ENCODE assay signal across 10 mouse cellular contexts in the genomic region with DNA sequence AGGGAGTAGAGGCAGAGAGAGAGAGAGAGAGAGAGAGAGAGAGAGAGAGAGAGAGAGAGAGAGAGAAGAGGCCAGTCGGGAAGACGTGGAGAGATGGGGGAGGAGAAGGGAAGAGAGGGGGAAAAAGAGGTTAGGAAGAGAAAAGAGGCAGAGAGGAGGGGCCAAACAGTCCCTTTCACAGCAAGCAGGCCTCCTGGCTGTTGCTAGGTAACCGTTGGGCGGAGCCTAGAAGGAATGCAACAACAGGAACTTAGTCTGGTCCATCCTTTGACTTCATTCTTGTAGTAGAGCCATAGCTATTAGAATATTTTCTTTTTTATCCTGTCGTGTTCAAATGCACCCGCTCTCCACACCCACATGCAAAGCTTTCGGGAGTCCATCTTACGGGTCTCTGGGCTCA. TPM values are rescaled to one million over a fixed set of nuclear protein-coding genes. Genes with fewer than 3 reads are reported as not detected.
A peak's percentile ranks its signal among the peaks of the same experiment; 100 is the strongest.
DNase-seq lines count a peak whose midpoint lies in the region; ATAC-seq and TF ChIP-seq lines count a peak whose summit lies in the region.
"Had no signal": no experiment of that assay in that cellular context is flagged by ENCODE, and none has a peak within 500 bp of the region (broad histone marks: within the 10 kb centered on the region; RNA-seq: fewer than 3 reads in every experiment).

No protein-coding gene starts in this region.

- peaks cover 29% of the 10 kb centered on the region for H3K4me1 ChIP-seq in hindbrain, embryonic 10.5 days (replicated peaks)
- H3K4me1 ChIP-seq in liver, postnatal 0 days (ENCODE audit: insufficient read depth), result no peaks in the 10 kb centered on the region

- H3K9ac ChIP-seq in liver, postnatal 0 days (replicated peaks), result no peak overlapping the region

- no peaks in the 10 kb centered on the region for H3K36me3 ChIP-seq in hindbrain, embryonic 10.5 days
- no peaks in the 10 kb centered on the region for H3K36me3 ChIP-seq in liver, postnatal 0 days (replicated peaks; ENCODE audit: insufficient read depth, low read length)

- H3K4me3 ChIP-seq in hindbrain, embryonic 10.5 days, result peak overlapping the region; percentile 37
- no peak overlapping the region for H3K4me3 ChIP-seq in liver, postnatal 0 days (ENCODE audit: low read depth, low read length)
- H3K4me3 ChIP-seq: erythroblast, embryonic 14.5 days; myocyte had no signal

- H3K27me3 ChIP-seq in hindbrain, embryonic 10.5 days (ENCODE audit: insufficient read depth, poor library complexity, severe bottlenecking), result 0 out of 2 replicates have a peak, but pooled peaks cover 2% of the 10 kb centered on the region
- peaks cover 7% of the 10 kb centered on the region; the same call in 1 of the 2 replicates for H3K27me3 ChIP-seq in liver, postnatal 0 days (ENCODE audit: insufficient read depth, low read length)

- 5% methylated on average over 8 of the region's 8 CpGs for WGBS in hindbrain, embryonic 10.5 days
- 15% methylated on average over 8 of the region's 8 CpGs for WGBS in liver, postnatal 0 days (ENCODE audit: insufficient replicate concordance)

- DNase-seq in right cerebral cortex, postnatal 10 days (ENCODE audit: low spot score in 2 of 2), result peak; percentile 62 to 76
- DNase-seq in right cerebral cortex, postnatal 36 days (ENCODE audit: low spot score in 2 of 2), result no peak
- DNase-seq in c-Kit-negative CD71-positive TER-119-positive erythroid progenitor cells, embryonic 14.5 days (ENCODE audit: low read depth, low spot score), result peak; percentile 60
- peak; percentile 87 for DNase-seq in hindbrain, embryonic 10.5 days (ENCODE audit: low spot score)
- DNase-seq in liver, postnatal 0 days, result peak; percentile 54
- peak; percentile 86 for DNase-seq in retina, embryonic 14.5 days (ENCODE audit: low spot score)
- no peak for DNase-seq in MN1 (ENCODE audit: low spot score)

- TF ChIP-seq EP300 in liver, postnatal 0 days (IDR thresholded peaks at IDR 0.05; ENCODE audit: low read depth), result no peak

- H3K4me2 ChIP-seq in liver, postnatal 0 days (ENCODE audit: low read depth, low read length), result peak overlapping the region; percentile 9; the same call in 1 of the 2 replicates

- no peaks in the 10 kb centered on the region for H3K9me3 ChIP-seq in hindbrain, embryonic 10.5 days
- no peaks in the 10 kb centered on the region for H3K9me3 ChIP-seq in liver, postnatal 0 days (ENCODE audit: low read length)

- H3K27ac ChIP-seq in hindbrain, embryonic 10.5 days, result peak overlapping the region; percentile 83
- no peak overlapping the region for H3K27ac ChIP-seq in liver, postnatal 0 days (ENCODE audit: low read depth)

- TF ChIP-seq CTCF in liver, postnatal 0 days (IDR thresholded peaks at IDR 0.05; ENCODE audit: low read depth), result no peak

- no peak for ATAC-seq in liver, postnatal 0 days
- ATAC-seq in erythroid progenitor cell, adult 5-6 weeks (replicated peaks; ENCODE audit: low FRiP score, poor library complexity, severe bottlenecking), result no peak

RNA-seq across cellular contexts. Expression of a gene that starts 9.1 kb away (rescaled TPM):
- 34.2 and 39.4 TPM in 2 replicates for polyA plus RNA-seq in hindbrain, embryonic 10.5 days (2016; fragmentation: Nextera tagmentation; extraction: Ambion mirVana)
- polyA plus RNA-seq in liver, postnatal 0 days (2015; fragmentation: Nextera tagmentation; extraction: Ambion mirVana), result 7.4 and 8.4 TPM in 2 replicates
- total RNA-seq in erythroid progenitor cell, adult 5-6 weeks (2015; ENCODE audit: low replicate concordance), result 81.1 and 91.4 TPM in 2 replicates
- total RNA-seq in erythroid progenitor cell, adult 5-6 weeks (2017; ENCODE audit: low replicate concordance), result 34.5 and 43.0 TPM in 2 replicates

RNA-seq across cellular contexts. Expression of a gene that starts 18.8 kb away (rescaled TPM):
- polyA plus RNA-seq in hindbrain, embryonic 10.5 days (2016; fragmentation: Nextera tagmentation; extraction: Ambion mirVana), result not detected in 2 replicates
- polyA plus RNA-seq in liver, postnatal 0 days (2015; fragmentation: Nextera tagmentation; extraction: Ambion mirVana), result not detected in 2 replicates
- not detected in 2 replicates for total RNA-seq in erythroid progenitor cell, adult 5-6 weeks (2015; ENCODE audit: low replicate concordance)
- not detected in 2 replicates for total RNA-seq in erythroid progenitor cell, adult 5-6 weeks (2017; ENCODE audit: low replicate concordance)
- polyA plus RNA-seq: erythroblast, embryonic 14.5 days; myocyte had no signal

RNA-seq across cellular contexts. Expression of a gene that starts 35.8 kb away (rescaled TPM):
- 1.7 and 4.3 TPM in 2 replicates for polyA plus RNA-seq in hindbrain, embryonic 10.5 days (2016; fragmentation: Nextera tagmentation; extraction: Ambion mirVana)
- 10.8 and 11.2 TPM in 2 replicates for polyA plus RNA-seq in liver, postnatal 0 days (2015; fragmentation: Nextera tagmentation; extraction: Ambion mirVana)
- 13.7 and 22.2 TPM in 2 replicates for total RNA-seq in erythroid progenitor cell, adult 5-6 weeks (2015; ENCODE audit: low replicate concordance)
- 2.6 and 3.0 TPM in 2 replicates for total RNA-seq in erythroid progenitor cell, adult 5-6 weeks (2017; ENCODE audit: low replicate concordance)

RNA-seq across cellular contexts. Expression of a gene that starts 47.5 kb away (rescaled TPM):
- polyA plus RNA-seq in hindbrain, embryonic 10.5 days (2016; fragmentation: Nextera tagmentation; extraction: Ambion mirVana), result 7.9 and 9.4 TPM in 2 replicates
- 3.4 and 4.1 TPM in 2 replicates for polyA plus RNA-seq in liver, postnatal 0 days (2015; fragmentation: Nextera tagmentation; extraction: Ambion mirVana)
- total RNA-seq in erythroid progenitor cell, adult 5-6 weeks (2015; ENCODE audit: low replicate concordance), result not detected in 2 replicates
- total RNA-seq in erythroid progenitor cell, adult 5-6 weeks (2017; ENCODE audit: low replicate concordance), result 1.0 and 1.5 TPM in 2 replicates

Comparison
In these comparisons a context has a peak if more than half of its experiments do, and no peak if none do; other contexts are left out.
1. DNase-seq: peak in right cerebral cortex, postnatal 10 days (2 of 2), c-Kit-negative CD71-positive TER-119-positive erythroid progenitor cells, embryonic 14.5 days (single experiment), hindbrain, embryonic 10.5 days (single experiment), liver, postnatal 0 days (single experiment) and retina, embryonic 14.5 days (single experiment); none in right cerebral cortex, postnatal 36 days (0 of 2) and MN1 (single experiment).